Mouse (Mus musculus) activated CD4-positive, CD25-positive, alpha-beta regulatory T cell, adult 4 months (primary cell): ENCODE results near the gene Nme6. TPM values are rescaled to one million over a fixed set of nuclear protein-coding genes. Genes with fewer than 3 reads are reported as not detected.

Experiments used
- ATAC-seq: one replicate; pipeline ENCODE4 v1.8.0; 2017
- polyA plus RNA-seq, 2 experiments: library from polyadenylated mRNA; unstranded; fragments of 100-300 nt; shearing (Covaris generic); gene quantifications; one replicate each; pipeline ENCODE4 v1.2.1; 2017

Gene Nme6
- polyA plus RNA-seq, 2 experiments from 2014 or later = 6.7 to 8.9 TPM

DNA sequence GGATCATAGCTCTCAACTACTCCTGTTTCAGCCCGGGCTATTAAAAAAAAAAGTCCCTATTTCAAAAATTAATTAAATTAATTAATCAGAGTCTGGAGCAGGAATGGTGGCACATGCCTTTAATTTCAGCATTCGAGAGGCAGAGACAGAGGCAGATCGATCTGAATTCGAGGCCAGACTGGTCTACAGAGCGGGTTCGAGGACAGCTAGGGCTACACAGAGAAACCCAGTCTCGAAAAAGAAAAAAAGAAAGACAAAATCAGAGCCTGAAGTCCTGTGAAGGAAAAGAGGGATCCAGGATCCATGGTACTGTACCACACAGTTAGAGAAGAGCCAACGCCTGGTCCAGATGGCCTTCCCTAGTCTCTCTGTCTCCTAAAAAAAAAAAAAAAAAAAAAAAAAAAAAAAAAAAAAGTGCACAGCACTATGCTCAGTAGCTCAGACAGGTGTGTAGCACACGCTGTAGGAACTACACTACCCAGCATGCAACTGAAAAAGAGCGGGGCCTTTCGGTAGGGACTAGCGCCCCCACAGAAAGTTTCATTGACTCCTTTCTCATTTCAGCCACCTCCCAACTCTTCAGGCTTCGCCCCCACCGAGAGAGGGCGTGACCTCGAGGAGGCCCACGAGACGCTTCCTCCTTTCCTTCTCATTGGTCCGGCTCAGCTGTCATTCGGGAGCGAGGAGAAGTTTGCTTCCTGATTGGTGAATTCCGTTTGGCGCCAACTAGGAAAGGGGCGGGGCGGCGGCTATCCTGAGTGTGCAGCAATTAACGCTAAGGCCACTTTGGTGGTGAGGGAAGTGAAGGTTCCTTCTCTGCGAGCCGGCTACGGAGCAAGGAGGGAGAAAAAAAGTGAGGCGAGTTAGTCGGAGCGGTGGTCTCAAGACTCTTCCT is 42.5 kb downstream of the Nme6 start, which contains the start of gene Cdc25a:
Gene Cdc25a, plus strand, starts transcription at position 783 of the 895 bp plus-strand sequence.
- peak; percentile 93 for ATAC-seq

DNA sequence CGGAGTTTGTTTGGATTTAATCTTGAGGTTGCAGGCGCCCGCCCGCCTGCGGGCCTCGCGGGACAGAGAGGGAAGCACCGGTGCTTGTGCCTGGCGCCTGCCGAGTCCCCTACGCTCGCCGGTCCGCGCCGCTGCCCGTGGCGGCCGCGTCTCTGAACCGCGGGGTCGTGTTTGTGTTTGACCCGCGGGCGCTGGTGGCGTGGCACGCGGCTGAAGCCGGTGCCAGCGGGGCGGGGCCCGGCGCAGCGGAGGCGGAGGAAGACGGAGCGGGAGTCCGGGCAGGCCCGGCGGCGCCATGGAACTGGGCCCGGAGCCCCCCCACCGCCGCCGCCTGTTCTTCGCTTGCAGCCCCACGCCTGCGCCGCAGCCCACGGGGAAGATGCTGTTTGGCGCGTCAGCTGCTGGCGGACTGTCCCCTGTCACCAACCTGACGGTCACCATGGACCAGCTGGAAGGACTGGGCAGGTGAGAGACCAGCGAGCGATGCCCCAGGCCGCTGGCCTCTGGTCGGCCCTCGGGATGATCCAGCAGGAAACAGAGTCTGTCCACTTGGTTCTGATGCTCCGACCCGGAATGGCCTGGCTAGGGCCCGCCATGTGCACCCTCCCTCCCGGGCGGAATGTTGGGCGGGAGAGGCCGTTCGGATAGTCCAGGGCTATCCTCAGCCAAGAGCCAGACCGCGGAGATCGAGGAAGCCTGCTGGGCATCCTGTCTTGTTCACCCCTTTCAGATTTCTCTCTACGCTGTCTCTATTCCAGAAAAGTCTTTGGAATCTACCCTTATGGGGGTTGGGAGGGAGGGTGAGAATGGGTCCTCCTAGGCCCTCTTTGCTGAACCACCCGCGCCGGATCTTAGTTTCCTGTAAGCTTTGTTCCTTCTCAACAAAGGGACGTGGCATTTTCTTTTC is 43.4 kb downstream of the Nme6 start:
- peak; percentile 23 for ATAC-seq

DNA sequence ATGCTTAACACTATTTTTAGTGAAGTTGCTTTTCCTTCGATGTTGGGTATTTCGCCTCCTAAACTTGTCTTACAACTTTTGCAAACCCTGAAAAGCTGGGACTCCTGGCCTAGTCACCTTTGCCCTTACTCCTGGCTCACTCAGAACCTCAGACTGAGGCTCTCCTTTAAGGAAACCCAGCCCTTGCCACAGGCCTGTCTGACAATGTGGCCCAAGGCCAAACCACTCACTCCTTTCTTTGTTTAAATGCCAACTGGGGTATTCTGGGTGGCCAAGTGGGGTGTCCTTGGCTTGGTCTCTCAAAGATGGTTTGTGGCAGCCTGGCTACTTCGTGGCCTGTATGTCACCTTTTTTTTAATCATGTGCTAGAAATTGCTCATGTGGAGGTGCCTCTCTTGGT is 44.2 kb downstream of the Nme6 start:
- no peak for ATAC-seq

GRCm38 (mm10) chr9:109877666-109878065 is 45.1 kb downstream of the Nme6 start:
- ATAC-seq = no peak

DNA sequence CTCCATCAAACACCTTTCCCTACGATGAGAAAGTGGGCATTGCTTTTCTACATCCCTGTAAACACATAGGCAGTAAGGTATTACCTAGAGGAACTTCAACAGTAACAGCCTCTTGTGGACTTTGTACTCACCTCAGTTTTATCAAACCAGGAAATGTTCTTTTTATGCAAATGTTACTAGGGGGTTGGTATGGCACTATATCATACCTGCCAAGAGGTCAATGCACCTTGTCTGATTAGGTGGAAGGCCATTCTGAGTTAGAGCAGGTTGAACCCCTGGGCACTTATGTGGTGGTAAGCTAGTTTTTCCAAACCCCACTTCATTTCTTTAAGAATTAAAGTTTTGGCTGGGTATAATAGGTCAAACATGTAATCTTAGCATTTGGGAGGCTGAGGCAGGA is 46.8 kb downstream of the Nme6 start:
- no peak for ATAC-seq

DNA sequence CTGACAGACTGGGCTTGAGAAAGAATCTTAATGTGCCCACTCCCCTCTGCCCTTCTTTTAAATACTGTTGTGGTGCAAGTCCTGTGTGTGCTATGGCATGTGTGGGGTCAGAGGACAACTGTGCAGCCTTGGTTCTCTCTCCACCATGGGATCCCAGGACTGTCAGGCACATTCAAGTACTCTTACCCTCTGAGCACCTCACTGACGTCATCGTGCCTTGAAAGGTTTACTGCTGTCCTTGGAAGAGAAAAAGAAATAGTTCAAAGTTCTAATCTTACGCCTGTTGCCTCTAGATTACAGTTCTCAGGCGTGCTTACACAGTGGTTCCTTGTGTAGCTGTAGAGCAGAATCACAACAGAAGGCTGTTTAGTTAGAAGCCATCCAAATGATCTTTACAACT is 53.7 kb downstream of the Nme6 start:
- ATAC-seq = no peak

- no peak for ATAC-seq
These were observed 54.8 kb downstream of the Nme6 start for GRCm38 (mm10) chr9:109887321-109887720.

DNA sequence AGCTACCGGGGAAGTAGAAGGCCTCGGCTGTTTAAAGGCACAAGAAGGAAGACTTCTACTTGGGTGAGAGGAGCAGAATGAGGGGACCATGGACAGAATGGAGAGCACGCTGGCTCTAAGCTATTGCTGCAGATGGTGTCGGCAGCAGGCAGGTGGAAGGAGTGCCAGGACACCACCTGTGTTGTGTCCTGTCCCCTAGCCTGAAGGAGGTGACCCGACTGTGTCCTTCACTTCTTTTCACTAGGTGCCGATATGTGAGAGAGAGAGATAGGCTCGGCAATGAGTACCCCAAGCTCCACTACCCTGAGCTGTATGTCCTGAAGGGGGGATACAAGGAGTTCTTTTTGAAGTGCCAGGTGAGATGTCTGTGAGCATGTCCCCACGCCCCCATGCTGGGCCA is 59.0 kb downstream of the Nme6 start:
- no peak for ATAC-seq

Other genes starting within 250 kb of the Nme6 start
- not detected for gene Fbxw24, start 206.7 kb upstream of the Nme6 start, polyA plus RNA-seq
- gene Fbxw25, start 168.1 kb upstream of the Nme6 start, polyA plus RNA-seq = not detected
- gene Fbxw18, start 130.0 kb upstream of the Nme6 start, polyA plus RNA-seq = not detected
- not detected for gene Fbxw26, start 86.7 kb upstream of the Nme6 start, polyA plus RNA-seq
- gene Fbxw27, start 42.1 kb upstream of the Nme6 start, polyA plus RNA-seq = not detected
- not detected for gene Spink8, start 20.5 kb upstream of the Nme6 start, polyA plus RNA-seq
- gene Camp, start 16.9 kb downstream of the Nme6 start, polyA plus RNA-seq = not detected
- gene Cdc25a, start 42.8 kb downstream of the Nme6 start, polyA plus RNA-seq = 1 to 10 TPM; 7.1 to 7.7 TPM
- gene Map4, start 98.7 kb downstream of the Nme6 start, polyA plus RNA-seq = 10 to 100 TPM; 40.8 to 42.7 TPM